Mouse (Mus musculus) cerebral cortex, adult 2 months (tissue): ENCODE measurements around the gene Lamtor1.

ENCODE experiments used
- WGBS: fragments of 180-500 bp; shearing (Covaris S2); methylation state at CpG from one replicate; pipeline ENCODE4 v1.1.7; 2018; 5-methylcytosine and 5-hydroxymethylcytosine counted together

Gene Lamtor1

DNA sequence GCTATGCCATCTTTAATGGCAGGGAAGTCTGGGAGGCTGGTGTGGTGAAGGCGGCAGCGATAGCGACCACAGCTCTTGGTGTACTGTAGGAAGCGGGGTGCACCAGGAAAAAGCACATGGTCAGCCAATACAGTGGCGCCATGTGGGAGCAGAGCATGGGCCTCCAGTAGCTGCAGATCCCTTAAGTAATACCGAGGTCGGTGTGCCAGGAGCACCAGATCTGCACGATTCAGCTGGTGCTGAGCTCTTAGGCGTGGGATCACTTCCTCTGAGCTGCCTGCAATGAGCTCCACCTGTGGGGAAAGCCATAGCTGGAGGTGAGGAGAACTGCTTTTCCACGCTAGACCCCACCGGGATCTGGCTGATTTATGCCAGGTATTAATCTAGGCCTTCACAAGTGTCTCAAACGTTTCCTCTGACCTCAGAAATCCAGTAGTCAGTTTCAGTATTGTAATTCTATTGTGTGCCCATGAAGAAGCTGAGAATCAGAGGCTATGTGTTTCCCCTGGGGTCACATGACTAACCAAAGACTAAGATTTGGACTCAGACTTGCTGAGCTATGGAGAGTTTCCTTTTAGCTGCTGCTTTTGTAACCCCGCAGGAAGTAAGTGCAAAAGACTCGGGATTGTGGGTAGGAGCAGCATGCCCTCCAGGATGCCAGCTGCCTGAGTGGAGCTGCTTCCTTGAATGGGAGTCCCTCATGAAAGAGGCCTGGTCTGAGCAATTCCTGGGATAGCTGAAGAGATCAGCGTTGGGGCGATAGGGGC, 5.2 kb upstream of the Lamtor1 start:
- 90% methylated on average over 16 of the region's 16 CpGs for WGBS

DNA sequence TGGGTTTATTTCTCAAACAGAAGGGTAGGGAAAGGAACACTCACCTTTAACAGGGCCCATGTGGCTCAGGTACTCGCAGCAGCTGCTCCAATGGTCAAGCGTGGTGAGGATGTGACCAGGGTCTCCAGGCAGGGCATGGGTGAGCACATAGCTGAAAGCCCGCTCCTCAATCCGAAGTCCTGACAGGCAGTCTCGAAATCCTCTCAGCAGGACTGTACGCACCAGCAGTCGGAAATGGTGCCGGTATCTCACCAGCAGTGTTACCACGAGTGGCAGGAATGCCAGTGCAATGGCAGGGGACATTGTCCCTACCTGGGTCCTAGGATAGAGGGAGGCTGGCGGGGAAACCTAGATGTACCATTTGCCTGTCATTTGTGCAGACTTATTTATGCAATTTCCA, 3.7 kb upstream of the Lamtor1 start:
- 95% methylated on average over 10 of the region's 10 CpGs for WGBS

- WGBS: 8% methylated on average over 11 of the region's 11 CpGs
These were observed 580 bp downstream of the Lamtor1 start, which contains the start of gene Tomt for GRCm38 (mm10) chr7:101906287-101906681. TSS of gene Tomt (minus strand) at chr7:101906359.

- WGBS: 63% methylated on average over 8 of the region's 8 CpGs
These were observed 992 bp downstream of the Lamtor1 start for GRCm38 (mm10) chr7:101906696-101907095.

- 63% methylated on average over 4 of the region's 4 CpGs for whole genome bisulfite sequencing
These were observed 2.7 kb downstream of the Lamtor1 start for GRCm38 (mm10) chr7:101908367-101908766.

GRCm38 (mm10) chr7:101910138-101910537, 4.4 kb downstream of the Lamtor1 start:
- 71% methylated on average over 4 of the region's 4 CpGs for WGBS

DNA sequence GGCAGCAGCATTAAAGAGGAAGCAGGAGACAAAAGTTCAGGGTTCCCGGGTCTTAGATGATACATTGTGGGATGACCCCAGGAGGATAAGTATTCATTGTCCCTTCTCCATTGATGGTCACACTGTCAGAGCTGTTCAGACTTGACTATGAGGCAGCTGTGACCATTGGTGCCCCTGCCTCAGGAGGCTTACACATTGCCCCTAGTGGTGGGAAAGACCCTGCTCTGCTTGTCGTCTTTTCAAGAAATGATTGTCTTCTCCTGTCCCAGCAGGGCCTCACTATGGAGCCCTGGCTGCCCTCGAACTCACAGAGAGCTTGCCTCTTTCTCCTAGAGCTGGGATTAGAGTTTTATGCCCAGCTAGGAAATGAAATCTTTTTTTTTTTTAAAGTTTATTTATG, 6.3 kb downstream of the Lamtor1 start:
- WGBS: 56% methylated on average over 3 of the region's 3 CpGs

DNA sequence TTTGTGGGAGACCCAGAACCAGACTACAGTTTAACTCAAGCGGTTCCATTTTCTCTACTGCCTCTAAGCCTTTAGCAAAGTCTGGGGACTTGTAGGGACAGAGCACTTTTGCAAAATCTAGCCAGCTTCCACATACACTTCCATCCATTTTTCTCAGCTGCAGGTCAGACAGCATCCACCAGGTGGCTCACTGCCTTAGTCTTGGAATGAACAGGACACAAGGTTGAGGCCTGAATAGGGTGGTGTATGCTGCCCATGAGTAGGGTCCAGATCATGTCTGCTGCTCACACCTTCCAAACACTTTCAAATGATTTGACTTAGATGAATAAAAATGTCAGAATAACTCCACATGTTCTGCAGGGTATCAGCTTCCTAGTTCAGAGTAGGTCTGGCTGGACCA, 12.4 kb downstream of the Lamtor1 start:
- 33% methylated on average over 1 of the region's 1 CpGs for WGBS

DNA sequence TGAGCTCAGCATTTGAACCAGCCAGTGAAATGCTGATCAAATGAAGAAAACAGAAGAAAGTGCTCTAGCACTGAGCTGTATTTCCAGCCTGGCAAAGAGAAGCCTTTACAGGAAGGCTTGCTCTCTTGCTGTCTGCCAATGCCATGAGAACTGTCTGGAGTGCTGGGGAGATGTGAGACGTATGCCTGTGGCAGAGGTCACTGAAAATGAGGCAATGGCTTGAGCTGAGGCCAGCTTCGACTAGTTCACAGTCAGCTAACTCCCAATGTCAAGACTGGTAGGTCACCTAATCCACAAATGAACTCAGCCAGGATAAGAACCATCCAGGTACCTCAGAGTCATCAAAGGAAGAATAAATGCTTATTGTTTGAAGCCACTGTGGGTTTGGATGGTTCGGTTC, 22.4 kb downstream of the Lamtor1 start:
- 85% methylated on average over 3 of the region's 3 CpGs for WGBS

- WGBS: 81% methylated on average over 1 of the region's 1 CpGs
These were observed 26.8 kb downstream of the Lamtor1 start for GRCm38 (mm10) chr7:101932551-101932950.

GRCm38 (mm10) chr7:101933300-101933699, 27.6 kb downstream of the Lamtor1 start:
- WGBS: 3% methylated on average over 15 of the region's 15 CpGs

DNA sequence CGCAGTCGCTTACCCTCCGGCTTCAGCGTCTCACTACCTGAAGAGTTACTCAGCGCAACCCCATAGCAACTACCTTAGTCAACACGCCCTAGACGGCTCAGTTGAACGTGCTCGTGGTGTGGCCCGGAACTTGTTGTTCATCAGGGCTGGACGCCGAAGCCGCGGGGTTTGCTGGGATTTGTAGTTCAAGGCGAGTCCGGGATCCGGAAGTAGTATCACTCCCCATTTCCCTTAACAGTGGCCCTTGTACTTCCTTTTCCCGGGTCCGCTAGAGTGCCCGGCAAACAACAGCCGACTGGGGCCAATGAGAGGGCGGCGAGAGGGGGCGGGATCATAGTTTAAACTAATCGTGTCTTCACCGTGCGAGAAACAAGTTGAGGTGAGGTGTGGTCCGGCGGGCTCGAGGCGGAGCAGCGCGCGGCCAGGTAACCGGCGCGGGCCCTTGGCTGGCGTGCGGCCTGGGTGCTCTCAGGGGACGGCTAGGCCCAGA, 28.1 kb downstream of the Lamtor1 start, which contains the start of the genes Lrrc51 and Numa1:
TSS of gene Lrrc51 (minus strand) at position 145 of the 490 bp plus-strand sequence.
TSS of gene Numa1 (plus strand) at position 361 of the 490 bp plus-strand sequence.
- WGBS: under 1% methylated on average over 40 of the region's 40 CpGs

GRCm38 (mm10) chr7:101935957-101936356, 30.3 kb downstream of the Lamtor1 start:
- 96% methylated on average over 4 of the region's 4 CpGs for WGBS

DNA sequence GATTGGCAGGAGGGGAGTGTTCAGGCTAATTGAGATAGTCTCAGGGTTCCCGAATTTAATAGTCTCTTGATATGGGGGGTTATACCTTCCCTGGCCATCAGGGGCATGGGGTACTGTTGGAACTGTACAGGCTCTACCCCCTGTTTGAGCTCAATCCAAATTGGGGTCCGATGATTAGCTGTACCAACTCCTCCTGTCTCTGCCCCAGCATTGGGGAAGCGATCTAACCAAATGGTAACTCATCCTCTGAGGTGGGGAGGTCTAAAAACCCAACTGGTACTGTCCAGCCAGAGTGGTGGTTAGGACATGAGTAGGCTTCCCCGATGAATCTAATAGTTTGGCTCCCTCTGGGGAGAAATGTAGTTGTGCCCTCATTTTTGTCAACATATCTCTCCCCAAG, 31.3 kb downstream of the Lamtor1 start:
- 96% methylated on average over 4 of the region's 4 CpGs for WGBS

DNA sequence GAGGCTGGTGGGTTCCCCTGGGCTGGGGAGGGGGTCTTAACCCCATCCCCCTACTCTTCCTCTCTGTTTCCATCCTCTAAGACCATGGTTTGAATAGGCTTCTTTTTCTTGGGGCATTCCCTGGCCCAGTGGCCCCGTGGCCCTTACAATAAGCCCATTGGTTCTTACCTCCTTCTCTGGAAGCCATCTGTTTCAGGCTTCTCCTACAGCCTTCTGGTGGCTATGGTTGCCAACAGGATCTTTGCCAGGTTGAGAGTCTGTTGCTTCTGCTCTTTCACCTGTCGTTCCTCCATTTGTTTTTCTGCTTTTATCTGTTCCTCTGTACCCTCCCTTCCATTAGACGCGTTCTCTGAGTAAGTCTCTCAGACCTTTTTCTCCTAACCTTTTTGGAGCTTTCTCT, 31.9 kb downstream of the Lamtor1 start:
- 63% methylated on average over 4 of the region's 4 CpGs for WGBS

DNA sequence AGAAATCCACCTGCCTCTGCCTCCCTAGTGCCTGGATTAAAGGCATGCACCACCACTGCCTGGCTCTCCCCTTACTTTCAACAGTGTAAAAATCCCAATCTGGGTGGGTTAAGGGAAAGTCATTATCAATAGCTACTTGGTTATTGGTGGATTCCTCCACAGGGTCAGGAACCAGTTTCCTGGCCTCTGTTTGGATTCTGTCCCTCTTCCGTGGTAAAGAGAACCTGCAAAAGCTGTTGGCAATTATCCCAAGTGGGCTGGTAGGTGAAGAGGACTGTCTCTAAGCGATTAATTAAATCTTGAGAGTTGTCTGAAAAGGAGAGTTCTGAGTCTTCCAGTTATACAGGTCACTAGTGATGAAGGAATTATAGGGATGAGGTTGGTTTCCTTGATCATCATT, 32.6 kb downstream of the Lamtor1 start:
- 80% methylated on average over 2 of the region's 2 CpGs for WGBS

- WGBS: 96% methylated on average over 4 of the region's 4 CpGs
These were observed 34.1 kb downstream of the Lamtor1 start for GRCm38 (mm10) chr7:101939758-101940157.

DNA sequence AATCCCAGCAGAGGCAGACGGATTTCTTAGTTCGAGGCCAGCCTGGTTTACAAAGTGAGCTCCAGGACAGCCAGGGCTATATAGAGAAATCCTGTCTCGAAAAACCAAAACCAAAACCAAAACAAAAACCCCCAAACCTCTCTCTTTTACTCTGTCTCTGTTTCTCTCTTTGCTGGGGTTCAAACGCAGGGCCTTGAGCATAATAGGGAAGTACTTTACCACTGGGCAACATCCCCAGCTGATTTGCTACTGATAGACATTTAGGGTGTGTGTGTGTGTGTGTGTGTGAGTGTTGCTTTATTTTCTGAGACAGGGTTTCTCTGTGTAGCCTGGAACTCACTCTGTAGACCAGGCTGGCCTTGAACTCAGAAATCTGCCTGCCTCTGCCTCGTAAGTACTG, 43.3 kb downstream of the Lamtor1 start:
- 92% methylated on average over 5 of the region's 5 CpGs for WGBS

GRCm38 (mm10) chr7:101951648-101952047, 45.9 kb downstream of the Lamtor1 start:
- 84% methylated on average over 1 of the region's 1 CpGs for WGBS

DNA sequence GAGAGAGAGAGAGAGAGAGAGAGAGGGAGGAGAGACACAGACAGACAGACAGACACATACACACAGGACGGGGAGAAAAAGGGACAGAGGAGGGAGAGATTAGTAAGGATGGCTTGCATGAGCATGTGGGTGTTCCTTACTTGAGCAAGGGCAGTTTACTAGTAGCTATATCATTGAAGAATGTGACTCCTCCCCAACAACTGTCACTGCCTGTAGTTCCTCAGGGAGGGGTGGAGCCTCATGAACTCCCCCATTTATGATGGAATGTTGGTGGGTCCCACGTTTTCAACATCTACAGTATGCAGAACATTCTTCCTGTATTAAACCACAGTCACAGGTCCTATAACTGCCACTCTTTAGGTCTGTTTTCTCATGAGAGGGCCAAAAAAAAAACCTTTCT, 46.4 kb downstream of the Lamtor1 start:
- WGBS: 28% methylated on average over 2 of the region's 2 CpGs

DNA sequence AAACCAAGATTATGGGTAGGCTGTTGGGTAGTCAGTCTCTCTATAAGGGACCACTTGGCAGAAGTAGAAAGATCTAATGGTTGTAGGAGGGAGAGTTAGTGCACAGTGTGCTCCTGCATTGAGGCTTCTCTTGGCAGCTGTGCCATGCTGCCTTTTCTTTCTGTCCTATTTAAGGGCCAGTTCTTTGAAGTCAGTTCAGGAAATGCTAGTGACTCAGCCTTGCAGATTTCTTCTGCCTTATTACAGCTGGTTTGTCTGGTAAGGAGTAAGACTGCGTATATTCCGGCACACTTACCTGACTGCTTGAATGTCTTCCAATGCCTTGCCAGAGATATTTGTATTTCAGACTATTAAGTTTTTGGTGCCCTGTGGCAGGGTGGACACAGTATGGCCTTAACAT, 48.5 kb downstream of the Lamtor1 start:
- 36% methylated on average over 2 of the region's 2 CpGs for WGBS

GRCm38 (mm10) chr7:101955276-101955675, 49.6 kb downstream of the Lamtor1 start:
- 57% methylated on average over 2 of the region's 2 CpGs for WGBS

- 82% methylated on average over 4 of the region's 4 CpGs for whole genome bisulfite sequencing
These were observed 50.2 kb downstream of the Lamtor1 start for GRCm38 (mm10) chr7:101955862-101956261.
